Mouse (Mus musculus): ENCODE results near the gene Bola3.
"Not testable (repeated sequence)": the region's sequence is repeated elsewhere in the genome, so short reads cannot be mapped to it uniquely, and the experiment has no call there.

Bola3 gene

GRCm38 (mm10) chr6:83348873-83349272 is at the start of gene Bola3:
TSS of gene Bola3 (plus strand) at chr6:83349147.
- DNase-seq (ENCODE audit: low spot score in 2 of 2), result no peak

- no peak for DNase-seq (ENCODE audit: low spot score in 2 of 2)
These were observed 48.3 kb upstream of the Bola3 start for GRCm38 (mm10) chr6:83300447-83301229.

- no peak for DNase-seq (ENCODE audit: low spot score in 2 of 2)
These were observed 47.7 kb upstream of the Bola3 start for GRCm38 (mm10) chr6:83301294-83301693.

DNA sequence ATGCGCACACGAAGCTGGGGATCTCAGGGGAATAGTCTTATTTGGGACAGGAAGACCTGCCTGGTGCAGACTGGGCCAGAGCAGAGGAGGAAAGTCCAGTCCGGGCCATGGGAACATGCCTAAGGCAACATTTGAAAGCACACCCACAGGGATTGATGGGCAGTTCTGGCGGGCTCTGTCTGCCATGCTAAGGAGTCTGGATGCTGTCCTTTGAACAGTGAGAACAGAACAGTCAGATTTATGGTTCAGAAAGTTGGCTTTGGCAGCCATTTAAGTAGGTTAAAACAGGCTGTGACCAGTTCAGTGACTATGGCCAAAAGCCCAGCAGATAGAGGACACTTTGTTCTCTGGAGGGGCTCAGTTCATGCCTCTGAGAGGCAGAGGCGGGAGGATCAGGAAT is 46.7 kb upstream of the Bola3 start:
- no peak for DNase-seq (ENCODE audit: low spot score in 2 of 2)

- no peak for DNase-seq (ENCODE audit: low spot score in 2 of 2)
These were observed 39.9 kb upstream of the Bola3 start for GRCm38 (mm10) chr6:83309017-83309416.

- no peak for DNase-seq (ENCODE audit: low spot score in 2 of 2)
These were observed 37.7 kb upstream of the Bola3 start for GRCm38 (mm10) chr6:83311206-83311605.

DNA sequence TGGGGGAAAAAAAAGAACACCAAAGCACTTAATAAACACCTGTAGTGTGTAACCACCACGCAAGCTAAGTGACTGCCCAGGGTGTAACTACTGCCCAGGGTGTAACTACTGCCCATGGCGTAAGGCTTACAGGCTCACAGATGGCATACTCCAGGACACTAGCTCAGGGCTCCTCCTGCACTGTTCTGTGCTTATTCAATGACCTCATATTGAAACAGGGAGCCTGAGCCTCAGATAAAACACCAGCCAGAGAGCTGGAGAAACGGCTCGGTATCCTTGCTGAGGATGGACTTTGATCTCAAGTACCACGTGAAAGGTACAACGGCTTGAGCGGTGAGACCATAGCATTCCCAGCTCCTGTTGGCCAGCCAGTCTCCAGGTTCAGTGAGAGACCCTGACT is 36.9 kb upstream of the Bola3 start:
- no peak for DNase-seq (ENCODE audit: low spot score in 2 of 2)

GRCm38 (mm10) chr6:83312514-83312913 is 36.4 kb upstream of the Bola3 start:
- no peak for DNase-seq (ENCODE audit: low spot score in 2 of 2)

DNA sequence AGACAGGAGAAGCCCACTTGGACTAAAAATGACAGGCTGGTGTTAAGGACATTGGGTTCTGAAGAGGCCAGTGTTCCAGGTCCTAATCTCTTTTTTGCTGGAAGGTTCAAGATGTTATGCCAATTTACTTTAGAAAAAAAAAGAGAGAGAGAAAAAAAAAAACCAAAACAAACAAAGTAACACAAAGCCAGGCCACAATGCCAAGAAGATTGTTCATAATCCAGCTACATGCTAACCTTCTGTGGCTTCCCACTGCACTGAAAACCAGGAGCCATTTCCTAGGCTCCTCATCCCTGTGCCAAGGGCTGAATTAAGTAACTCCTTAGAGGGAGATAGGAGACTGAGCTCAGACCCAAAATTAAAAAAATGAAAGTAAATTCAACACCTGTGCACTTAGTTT is 33.7 kb upstream of the Bola3 start:
- DNase-seq (ENCODE audit: low spot score in 2 of 2), result no peak

DNA sequence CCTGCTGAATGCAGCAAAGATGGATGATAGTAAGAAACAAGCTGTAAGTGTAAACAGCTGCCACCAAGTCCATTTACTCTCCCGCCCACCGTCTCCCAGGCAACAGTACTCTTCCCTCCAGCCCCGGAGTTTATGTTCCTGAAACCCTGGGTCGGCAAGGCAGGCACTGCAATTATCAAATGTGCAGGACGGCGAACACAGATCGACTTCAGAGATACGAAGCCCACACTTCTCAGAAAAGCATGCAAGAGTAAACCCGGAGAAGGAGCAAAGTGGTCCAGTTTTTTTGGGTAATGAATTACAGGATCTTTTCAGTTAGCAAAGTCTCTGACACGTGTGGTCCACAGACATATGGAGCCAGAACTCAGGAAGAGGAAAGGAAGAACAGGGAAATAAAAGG is 32.9 kb upstream of the Bola3 start:
- peak; percentile 17 to 31 for DNase-seq (ENCODE audit: low spot score in 2 of 2)

DNA sequence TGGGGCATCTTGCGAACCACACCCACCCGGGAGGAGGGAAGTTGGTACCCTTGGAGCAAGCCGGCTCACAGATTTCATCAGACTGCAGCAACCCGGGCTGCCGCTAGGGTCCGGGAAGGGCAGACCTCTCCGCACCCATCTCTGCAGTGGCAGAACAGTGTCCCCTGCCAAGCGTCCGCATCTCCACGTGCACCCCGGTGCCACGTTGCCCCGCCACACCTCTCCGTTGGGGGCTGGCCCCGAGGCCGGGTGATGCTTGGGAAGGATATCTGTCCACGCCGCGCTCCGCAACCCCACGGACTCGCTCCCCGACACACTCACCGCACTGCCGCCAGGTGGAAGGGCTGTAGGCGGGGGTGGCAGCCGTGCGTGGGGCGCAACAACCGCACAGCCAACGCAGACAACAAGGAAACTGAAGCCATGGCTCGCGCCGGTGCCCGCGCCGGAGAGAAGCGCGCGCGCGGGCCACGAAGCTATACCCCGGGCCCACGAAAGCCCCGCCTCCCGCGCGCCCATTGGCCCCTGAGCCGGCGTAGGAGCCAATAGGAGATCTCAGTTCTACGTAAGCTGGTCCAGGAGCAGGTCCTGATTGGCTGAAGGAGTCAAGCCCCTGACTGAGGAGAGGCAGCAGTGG is 31.7 kb upstream of the Bola3 start:
- DNase-seq (ENCODE audit: low spot score in 2 of 2), result peak; percentile 93

DNA sequence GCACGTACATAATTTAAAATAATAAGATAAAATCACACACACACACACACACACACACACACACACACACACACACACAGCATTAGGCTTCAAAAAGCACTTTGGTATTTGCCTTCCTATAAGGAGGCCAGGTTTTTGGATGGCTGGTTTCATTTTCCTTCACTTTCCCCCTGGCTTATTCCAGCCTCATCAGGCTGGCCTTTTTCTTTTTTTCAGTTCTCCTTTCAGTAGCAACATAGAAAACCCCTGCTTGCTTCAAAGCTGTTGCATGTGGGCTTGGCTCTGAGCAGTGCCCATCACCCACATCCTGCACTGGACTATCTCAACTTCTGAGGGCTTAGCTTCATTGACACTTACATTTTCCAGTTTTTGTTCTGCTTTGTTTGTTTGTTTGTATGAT is 27.0 kb upstream of the Bola3 start:
- DNase-seq (ENCODE audit: low spot score in 2 of 2), result no peak

- DNase-seq (ENCODE audit: low spot score in 2 of 2), result no peak
These were observed 26.2 kb upstream of the Bola3 start for GRCm38 (mm10) chr6:83322794-83323193.

DNA sequence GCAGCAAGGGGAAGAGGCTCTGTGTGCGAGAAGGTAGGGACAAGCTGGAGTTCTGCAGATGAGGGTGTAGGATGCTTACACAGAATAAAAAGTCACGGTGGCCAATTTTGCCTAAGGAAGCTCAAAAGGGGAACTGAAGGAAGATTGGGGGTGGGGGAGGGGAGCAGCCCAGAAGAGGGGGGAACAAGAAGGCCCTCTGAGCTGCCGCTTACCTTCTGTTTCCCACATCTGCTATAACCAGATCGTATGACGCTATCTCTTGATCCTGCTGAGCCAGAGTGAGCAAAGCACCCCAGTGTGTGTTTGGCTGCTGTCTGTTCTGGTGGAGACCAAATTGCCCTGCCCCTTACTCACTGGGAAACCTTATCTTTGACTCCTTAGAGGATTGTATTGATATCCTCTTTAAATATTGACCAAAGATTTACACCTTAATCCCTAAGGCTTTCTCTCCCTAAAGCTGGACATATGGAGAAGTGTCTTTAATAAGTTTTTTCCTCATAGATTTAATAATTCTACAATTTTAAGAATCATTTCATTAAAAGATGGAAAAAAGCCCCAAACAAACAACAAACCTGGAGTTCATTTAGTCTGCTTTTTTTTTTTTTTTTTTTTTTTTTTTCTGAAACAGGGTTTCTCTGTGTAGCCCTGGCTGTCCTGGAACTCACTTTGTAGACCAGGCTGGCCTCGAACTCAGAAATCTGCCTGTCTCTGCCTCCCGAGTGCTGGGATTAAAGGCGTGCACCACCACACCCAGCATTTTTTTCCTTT is 25.1 kb upstream of the Bola3 start:
- no peak for DNase-seq (ENCODE audit: low spot score in 2 of 2)

GRCm38 (mm10) chr6:83325525-83326393 is 23.2 kb upstream of the Bola3 start, which contains the start of the genes Mthfd2 and Mob1a:
TSS of gene Mthfd2 (minus strand) at chr6:83325908.
TSS of gene Mob1a (plus strand) at chr6:83326016.
- DNase-seq (ENCODE audit: low spot score in 2 of 2), result peak; percentile 92 to 95

GRCm38 (mm10) chr6:83326394-83326736 is 22.6 kb upstream of the Bola3 start:
- no peak for DNase-seq (ENCODE audit: low spot score in 2 of 2)

DNA sequence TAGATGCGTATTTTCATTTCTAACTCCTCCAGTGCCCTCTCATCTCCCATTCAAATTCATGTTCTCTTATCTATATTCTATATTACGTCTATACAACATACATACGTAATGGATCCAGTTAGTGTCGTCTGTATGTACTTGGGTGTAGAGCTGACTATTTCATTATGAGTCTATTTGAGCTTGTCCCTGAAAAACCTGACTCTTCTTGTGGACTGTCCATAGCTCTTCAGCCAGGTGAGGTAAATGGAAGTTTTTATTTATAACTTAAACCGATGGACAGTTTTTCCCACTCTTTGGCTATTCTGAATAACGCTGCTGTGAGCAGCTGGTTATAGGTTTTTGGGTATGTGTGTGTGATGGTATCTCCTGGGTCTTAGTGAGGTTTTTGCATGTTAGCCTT is 22.2 kb upstream of the Bola3 start:
- no peak for DNase-seq (ENCODE audit: low spot score in 2 of 2)

GRCm38 (mm10) chr6:83327591-83328190 is 21.3 kb upstream of the Bola3 start:
- no peak for DNase-seq (ENCODE audit: low spot score in 2 of 2)

- DNase-seq (ENCODE audit: low spot score in 2 of 2), result no peak
These were observed 7.6 kb upstream of the Bola3 start for GRCm38 (mm10) chr6:83341387-83341786.

DNA sequence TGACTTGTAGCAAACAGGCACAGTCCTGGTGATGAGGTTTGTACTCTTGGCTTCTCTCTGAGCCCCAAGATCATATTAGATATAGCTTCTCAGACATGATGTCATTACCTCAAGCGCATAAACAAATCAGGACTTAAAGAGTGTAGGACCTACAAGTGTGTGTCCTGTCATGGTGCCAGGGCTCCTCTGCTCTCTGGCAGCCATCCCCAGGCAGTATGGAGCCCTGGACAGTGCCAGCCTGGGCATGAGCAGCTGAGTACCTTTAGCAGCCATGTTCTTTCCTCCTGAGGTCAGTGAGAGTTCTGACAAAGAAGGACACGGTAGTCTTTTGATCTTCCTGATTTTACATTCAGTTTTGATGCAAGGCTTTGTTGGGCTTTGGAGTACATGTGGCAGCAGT is 6.0 kb upstream of the Bola3 start:
- no peak for DNase-seq (ENCODE audit: low spot score in 2 of 2)

- not testable (repeated sequence) for DNase-seq (ENCODE audit: low spot score in 2 of 2)
These were observed 3.7 kb upstream of the Bola3 start for GRCm38 (mm10) chr6:83345285-83345684.

Measured in right cerebral cortex, adult 2 months (tissue).